8 mouse cellular contexts compared by ENCODE assay signal in genomic region chr7:103813766-103814165, GRCm38 (mm10). TPM values are rescaled to one million over a fixed set of nuclear protein-coding genes. Genes with fewer than 3 reads are reported as not detected.
DNase-seq lines count a peak whose midpoint lies in the region; ATAC-seq and TF ChIP-seq lines count a peak whose summit lies in the region.

Gene Hbb-bt (minus strand): TSS chr7:103813996.

- TF ChIP-seq CTCF in kidney, postnatal 0 days (IDR thresholded peaks at IDR 0.05; ENCODE audit: low read depth): no peak
- TF ChIP-seq CTCF in cortical plate, adult 2 months (IDR thresholded peaks at IDR 0.05; ENCODE audit: extremely low read depth, insufficient read depth, low read length): no peak

- H3K9ac ChIP-seq in kidney, postnatal 0 days (ENCODE audit: low read depth, low read length): no peak within 1 kb of the TSS
- H3K9ac ChIP-seq in heart, embryonic 12.5 days: no peak within 1 kb of the TSS
- no peak within 1 kb of the TSS for H3K9ac ChIP-seq in neural tube, embryonic 12.5 days

- no peaks in the 10 kb centered on the region for H3K9me3 ChIP-seq in kidney, postnatal 0 days (replicated peaks; ENCODE audit: low read length)
- no peaks in the 10 kb centered on the region for H3K9me3 ChIP-seq in heart, embryonic 12.5 days (replicated peaks)
- H3K9me3 ChIP-seq in neural tube, embryonic 12.5 days: no peaks in the 10 kb centered on the region

- H3K4me3 ChIP-seq in kidney, postnatal 0 days (replicated peaks; ENCODE audit: low read depth, low read length): no peak within 1 kb of the TSS
- no peak within 1 kb of the TSS for H3K4me3 ChIP-seq in cortical plate, adult 2 months (ENCODE audit: insufficient read depth, low read length)
- no peak within 1 kb of the TSS for H3K4me3 ChIP-seq in heart, embryonic 12.5 days
- no peak within 1 kb of the TSS for H3K4me3 ChIP-seq in neural tube, embryonic 12.5 days

- no peak for DNase-seq in kidney, postnatal 0 days (ENCODE audit: low spot score)
- DNase-seq in kidney, postnatal 25 days: no peak
- no peak for DNase-seq in left cerebral cortex, postnatal 25 days (ENCODE audit: low spot score in 2 of 2)
- no peak for DNase-seq in urinary bladder, postnatal 36 days (ENCODE audit: low spot score in 2 of 2)
- DNase-seq in ovary, adult 18-20 months (ENCODE audit: low spot score): no peak

- TF ChIP-seq POLR2A in cortical plate, adult 2 months (IDR thresholded peaks at IDR 0.05; ENCODE audit: extremely low read depth, insufficient read depth, low read length): no peak

- no peaks in the 10 kb centered on the region for H3K27me3 ChIP-seq in kidney, postnatal 0 days (ENCODE audit: insufficient read depth, low read length)
- no peaks in the 10 kb centered on the region for H3K27me3 ChIP-seq in heart, embryonic 12.5 days (replicated peaks)
- no peaks in the 10 kb centered on the region for H3K27me3 ChIP-seq in neural tube, embryonic 12.5 days (replicated peaks)

- H3K4me1 ChIP-seq in kidney, postnatal 0 days (replicated peaks; ENCODE audit: insufficient read depth, low read length): no peaks in the 10 kb centered on the region
- no peaks in the 10 kb centered on the region for H3K4me1 ChIP-seq in cortical plate, adult 2 months (ENCODE audit: control insufficient read depth, insufficient read depth, low read length)
- no peaks in the 10 kb centered on the region; the same call in 1 of the 2 replicates for H3K4me1 ChIP-seq in heart, embryonic 12.5 days (replicated peaks)
- no peaks in the 10 kb centered on the region for H3K4me1 ChIP-seq in neural tube, embryonic 12.5 days

- no peaks in the 10 kb centered on the region for H3K36me3 ChIP-seq in kidney, postnatal 0 days (ENCODE audit: insufficient read depth, low read length)
- H3K36me3 ChIP-seq in heart, embryonic 12.5 days: no peaks in the 10 kb centered on the region
- no peaks in the 10 kb centered on the region for H3K36me3 ChIP-seq in neural tube, embryonic 12.5 days

- intact Hi-C loops in left cerebral cortex, postnatal 25 days (cut with DNase I): no loop called here

- H3K4me2 ChIP-seq in kidney, postnatal 0 days (ENCODE audit: low read length): no peak within 1 kb of the TSS
- no peak within 1 kb of the TSS for H3K4me2 ChIP-seq in heart, embryonic 12.5 days
- H3K4me2 ChIP-seq in neural tube, embryonic 12.5 days (replicated peaks): no peak within 1 kb of the TSS

- no peak for ATAC-seq in kidney, postnatal 0 days (replicated peaks; ENCODE audit: low FRiP score, low read depth)
- ATAC-seq in heart, embryonic 12.5 days (ENCODE audit: insufficient number of reproducible peaks, low FRiP score): peak; percentile 95
- no peak for ATAC-seq in neural tube, embryonic 12.5 days (ENCODE audit: low FRiP score, low read depth)

- WGBS in kidney, postnatal 0 days: 88% methylated on average over 3 of the region's 3 CpGs
- WGBS in heart, embryonic 12.5 days: 82% methylated on average over 3 of the region's 3 CpGs
- 86% methylated on average over 3 of the region's 3 CpGs for WGBS in neural tube, embryonic 12.5 days

- H3K27ac ChIP-seq in kidney, postnatal 0 days: no peak within 1 kb of the TSS
- no peak within 1 kb of the TSS for H3K27ac ChIP-seq in cortical plate, adult 2 months (ENCODE audit: insufficient read depth, low read length)
- no peak within 1 kb of the TSS for H3K27ac ChIP-seq in heart, embryonic 12.5 days (ENCODE audit: poor library complexity, severe bottlenecking)
- no peak within 1 kb of the TSS for H3K27ac ChIP-seq in neural tube, embryonic 12.5 days

RNA-seq across cellular contexts. Expression of gene Hbb-bt, which starts in this region (rescaled TPM):
- 402 and 408 TPM in 2 replicates for polyA plus RNA-seq in kidney, postnatal 0 days (2015; fragmentation: Nextera tagmentation; extraction: Ambion mirVana)
- 56.3 and 87.5 TPM in 2 replicates for polyA plus RNA-seq in cortical plate, adult 2 months (2012; rRNA removed)
- polyA plus RNA-seq in heart, embryonic 12.5 days (2016; fragmentation: Nextera tagmentation; extraction: Ambion mirVana): 3,072 and 3,403 TPM in 2 replicates
- total RNA-seq in left cerebral cortex, postnatal 25 days (2021): 10 to 100 TPM; 78.9 to 84.4 TPM
- polyA plus RNA-seq in neural tube, embryonic 12.5 days (2016; fragmentation: Nextera tagmentation; extraction: Ambion mirVana): 662 and 699 TPM in 2 replicates
